Comparison of ENCODE assay signal across 13 mouse cellular contexts in genomic region chr12:85467854-85468253, GRCm38 (mm10). TPM values are rescaled to one million over a fixed set of nuclear protein-coding genes. Genes with fewer than 3 reads are reported as not detected.
DNase-seq lines count a peak whose midpoint lies in the region; ATAC-seq and TF ChIP-seq lines count a peak whose summit lies in the region.
"Had no signal": no experiment of that assay in that cellular context is flagged by ENCODE, and none has a peak within 500 bp of the region (broad histone marks: within the 10 kb centered on the region; RNA-seq: fewer than 3 reads in every experiment).

No protein-coding gene starts in this region.

- no peaks in the 10 kb centered on the region for H3K9me3 ChIP-seq in forebrain, embryonic 16.5 days (ENCODE audit: control insufficient read depth, low read length)
- H3K9me3 ChIP-seq: embryonic facial prominence, embryonic 13.5 days; stomach, embryonic 15.5 days had no signal

- no peak overlapping the region for H3K4me2 ChIP-seq in forebrain, embryonic 16.5 days (ENCODE audit: low read length)
- H3K4me2 ChIP-seq: embryonic facial prominence, embryonic 13.5 days; stomach, embryonic 15.5 days had no signal

- peaks cover 20% of the 10 kb centered on the region for H3K4me1 ChIP-seq in forebrain, embryonic 16.5 days (replicated peaks; ENCODE audit: control insufficient read depth, insufficient read depth, low read length)
- H3K4me1 ChIP-seq in heart, adult 2 months (ENCODE audit: control insufficient read depth, insufficient read depth, low read length): peaks cover 5% of the 10 kb centered on the region

- no peak for TF ChIP-seq CTCF in left cerebral cortex, adult 2 months (IDR thresholded peaks at IDR 0.05)
- no peak for TF ChIP-seq CTCF in heart, adult 2 months (IDR thresholded peaks at IDR 0.05)

- no peak for TF ChIP-seq EP300 in heart, adult 2 months (IDR thresholded peaks at IDR 0.05; ENCODE audit: insufficient read depth, low read depth, low read length)

- peak; percentile 56 for DNase-seq in left cerebral cortex, adult 2 months (ENCODE audit: extremely low spot score in 1 of 2, low spot score in 2 of 2)
- DNase-seq in left cerebral cortex, adult 11 months (ENCODE audit: low spot score): no peak
- peak; percentile 64 for DNase-seq in layer of hippocampus, adult 9-10 months (ENCODE audit: low spot score)
- peak; percentile 59 for DNase-seq in right cerebral cortex, postnatal 25 days
- DNase-seq in cerebellum, adult 18-20 months: no peak
- no peak for DNase-seq in heart, adult 2 months
- DNase-seq: cerebellum, adult 8-10 months; heart, postnatal 10 days; kidney, adult 11 months; lung, postnatal 36 days had no signal

- no peaks in the 10 kb centered on the region for H3K27me3 ChIP-seq in forebrain, embryonic 16.5 days (replicated peaks; ENCODE audit: control insufficient read depth, insufficient read depth, low read length)
- H3K27me3 ChIP-seq in heart, adult 2 months (ENCODE audit: control insufficient read depth, insufficient read depth, low read length): no peaks in the 10 kb centered on the region
- H3K27me3 ChIP-seq: stomach, embryonic 15.5 days had no signal

- no peak for TF ChIP-seq POLR2A in heart, adult 2 months (IDR thresholded peaks at IDR 0.05; ENCODE audit: insufficient read depth, low read depth, low read length)

- intact Hi-C loops in left cerebral cortex, adult 2 months (cut with DNase I): no loop called here
- intact Hi-C loops in heart, adult 2 months (cut with DNase I): no loop called here

- H3K27ac ChIP-seq in left cerebral cortex, adult 2 months: no peak overlapping the region
- H3K27ac ChIP-seq in forebrain, embryonic 16.5 days (ENCODE audit: low read length): no peak overlapping the region
- H3K27ac ChIP-seq in heart, adult 2 months: no peak overlapping the region
- H3K27ac ChIP-seq: embryonic facial prominence, embryonic 13.5 days; stomach, embryonic 15.5 days had no signal

- no peaks in the 10 kb centered on the region for H3K79me2 ChIP-seq in heart, adult 2 months (replicated peaks; ENCODE audit: control insufficient read depth, insufficient read depth, low read length)

- H3K36me3 ChIP-seq in forebrain, embryonic 16.5 days (ENCODE audit: control insufficient read depth, insufficient read depth): no peaks in the 10 kb centered on the region
- H3K36me3 ChIP-seq in heart, adult 2 months (ENCODE audit: control insufficient read depth, insufficient read depth, low read length): no peaks in the 10 kb centered on the region
- H3K36me3 ChIP-seq: embryonic facial prominence, embryonic 13.5 days; stomach, embryonic 15.5 days had no signal

- H3K9ac ChIP-seq in forebrain, embryonic 16.5 days (replicated peaks; ENCODE audit: low read depth, low read length): no peak overlapping the region
- no peak overlapping the region for H3K9ac ChIP-seq in heart, adult 2 months (ENCODE audit: low read depth, low read length)
- H3K9ac ChIP-seq: embryonic facial prominence, embryonic 13.5 days; stomach, embryonic 15.5 days had no signal

- 49% methylated on average over 14 of the region's 14 CpGs for WGBS in forebrain, embryonic 16.5 days
- 79% methylated on average over 14 of the region's 14 CpGs for WGBS in heart, adult 2 months

- ATAC-seq in forebrain, embryonic 16.5 days: peak; percentile 29; the same call in 1 of the 2 replicates

- no peak overlapping the region for H3K4me3 ChIP-seq in left cerebral cortex, adult 2 months
- no peak overlapping the region for H3K4me3 ChIP-seq in forebrain, embryonic 16.5 days (replicated peaks; ENCODE audit: low read length)
- H3K4me3 ChIP-seq in heart, adult 2 months: no peak overlapping the region
- H3K4me3 ChIP-seq: embryonic facial prominence, embryonic 13.5 days; stomach, embryonic 15.5 days had no signal

RNA-seq across cellular contexts. Expression of gene Fos, which starts 5.8 kb away (rescaled TPM):
- total RNA-seq in left cerebral cortex, adult 2 months (2021): 10 to 100 TPM; 56.9 to 88.9 TPM
- polyA plus RNA-seq in forebrain, embryonic 16.5 days (2015; fragmentation: Nextera tagmentation; extraction: Ambion mirVana): 1.9 and 2.4 TPM in 2 replicates
- total RNA-seq in heart, adult 2 months (2021): 1 to 10 TPM; 3.0 to 5.7 TPM
- polyA plus RNA-seq in heart, adult 2 months (2012; rRNA removed): 9.1 and 12.6 TPM in 2 replicates

Comparison
In these comparisons a context has a peak if more than half of its experiments do, and no peak if none do; other contexts are left out.
1. DNase-seq: peak in left cerebral cortex, adult 2 months (2 of 2), layer of hippocampus, adult 9-10 months (single experiment) and right cerebral cortex, postnatal 25 days (single experiment); none in left cerebral cortex, adult 11 months (single experiment), cerebellum, adult 18-20 months (0 of 2) and heart, adult 2 months (0 of 2).
2. RNA of gene Fos, which starts 5.8 kb away (total RNA-seq): 56.9 to 88.9 TPM in left cerebral cortex, adult 2 months; 3.0 to 5.7 TPM in heart, adult 2 months; every median in the first group is over 4 times any median in the second.